Mouse (Mus musculus): ENCODE data around the gene Gm1123. TPM values are rescaled to one million over a fixed set of nuclear protein-coding genes. Genes with fewer than 3 reads are reported as not detected.
A peak's percentile ranks its signal among the peaks of the same experiment; 100 is the strongest.

The Gm1123 gene
- polyA plus RNA-seq, 1 experiment from 2014 or later: not detected

GRCm38 (mm10) chr9:98963661-98964060 is 71.9 kb downstream of the Gm1123 start:
- no peak overlapping the region for H3K4me2 ChIP-seq
- no peak overlapping the region for H3K27ac ChIP-seq
- no peaks in the 10 kb centered on the region for H3K36me3 ChIP-seq (replicated peaks)
- no peak overlapping the region for H3K9ac ChIP-seq
- H3K4me3 ChIP-seq (replicated peaks): no peak overlapping the region
- H3K9me3 ChIP-seq: no peaks in the 10 kb centered on the region
- H3K4me1 ChIP-seq: peaks cover 5% of the 10 kb centered on the region; the same call in 1 of the 2 replicates
- no peak for ATAC-seq (ENCODE audit: low FRiP score)
- peaks cover 96% of the 10 kb centered on the region for H3K27me3 ChIP-seq
- WGBS: 3% methylated on average over 18 of the region's 18 CpGs

DNA sequence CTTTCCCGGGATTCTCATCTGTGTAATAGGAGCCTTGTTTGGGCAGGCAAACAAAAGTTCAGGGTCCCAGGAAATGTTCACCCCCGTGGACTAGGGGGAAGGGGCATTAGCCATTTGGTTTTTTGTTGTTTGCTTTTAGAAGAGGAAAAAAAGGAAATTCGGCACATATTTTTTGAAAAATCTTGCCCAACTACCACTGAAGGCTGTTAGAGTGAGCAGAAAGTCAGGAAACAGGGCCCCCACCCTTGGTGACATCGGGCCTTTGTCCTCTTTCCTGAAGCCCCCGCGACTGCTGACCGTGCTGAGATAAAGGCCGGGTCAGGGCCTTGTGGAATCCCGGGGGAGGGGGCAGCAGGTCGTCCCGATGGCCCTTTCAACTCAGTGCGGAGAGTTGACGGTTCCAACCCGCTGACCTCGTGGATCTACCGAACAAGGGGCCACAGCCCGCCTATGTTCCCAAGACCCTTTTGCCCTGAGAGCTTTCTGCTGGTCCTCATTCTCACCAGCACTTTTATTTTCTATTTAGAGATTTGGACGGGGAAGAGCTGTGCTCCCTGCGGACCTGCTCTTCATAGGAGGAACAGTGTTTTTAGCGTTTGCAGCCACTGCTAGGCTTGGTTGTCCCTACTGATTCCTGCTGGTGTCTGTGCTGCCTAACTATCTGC is 72.9 kb downstream of the Gm1123 start:
- no peak overlapping the region for H3K4me3 ChIP-seq (replicated peaks)
- no peak for ATAC-seq (ENCODE audit: low FRiP score)
- H3K27ac ChIP-seq: no peak overlapping the region

DNA sequence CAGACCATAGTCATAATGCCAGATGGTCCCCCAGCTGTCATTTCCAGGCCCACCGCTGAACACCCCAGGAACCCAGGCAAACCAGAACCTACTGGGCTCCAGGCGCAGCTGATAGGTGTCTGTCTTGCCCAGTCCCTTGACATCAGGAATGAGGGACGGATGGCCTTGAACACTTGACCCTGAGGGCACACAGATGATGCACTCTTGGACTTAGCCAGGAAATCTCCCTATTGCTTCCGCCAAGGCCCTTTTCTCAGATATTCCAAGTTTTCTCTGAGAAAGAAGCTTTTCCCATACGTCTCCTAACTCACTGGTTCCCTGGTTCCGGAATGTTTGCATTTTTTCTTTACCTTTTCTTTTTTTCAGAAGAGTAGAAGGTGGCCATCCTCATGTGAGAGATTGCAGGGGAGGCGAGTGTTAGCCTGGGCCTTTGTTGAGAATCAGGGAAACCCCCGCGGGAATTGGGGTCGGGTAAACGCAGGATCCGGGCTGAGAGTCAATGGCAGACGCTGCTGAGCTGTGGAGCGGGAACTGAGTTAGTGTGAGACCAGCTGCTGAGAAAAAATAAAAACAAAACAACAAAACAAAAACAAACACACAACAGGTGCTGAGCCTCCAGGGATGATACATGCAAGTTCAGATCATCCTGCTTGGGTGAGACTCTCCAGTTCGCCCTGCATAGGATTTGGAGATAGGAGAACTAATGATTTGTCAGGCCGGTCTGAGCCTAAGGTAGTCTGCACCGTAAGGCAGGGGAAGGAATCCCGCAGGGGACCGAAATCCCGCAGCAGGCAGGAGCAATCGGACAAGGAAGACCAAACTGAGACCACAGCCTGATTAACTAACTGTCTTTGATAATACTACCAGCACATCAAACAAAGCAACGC is 73.7 kb downstream of the Gm1123 start:
- no peak for ATAC-seq (ENCODE audit: low FRiP score)
- H3K4me1 ChIP-seq: peaks cover 9% of the 10 kb centered on the region
- H3K4me3 ChIP-seq (replicated peaks): no peak overlapping the region
- H3K36me3 ChIP-seq (replicated peaks): no peaks in the 10 kb centered on the region
- H3K27ac ChIP-seq: no peak overlapping the region
- H3K9me3 ChIP-seq: no peaks in the 10 kb centered on the region
- H3K27me3 ChIP-seq: peaks cover 93% of the 10 kb centered on the region
- no peak overlapping the region for H3K9ac ChIP-seq
- H3K4me2 ChIP-seq: no peak overlapping the region
- WGBS: 3% methylated on average over 22 of the region's 22 CpGs

More for the DNA sequence above, 72.9 kb downstream of the Gm1123 start:
- WGBS: 0% methylated on average over 20 of the region's 20 CpGs
- Histone ChIP-seq H3K4me1 (peaks cover 5% of the 10 kb centered on the region; the same call in 1 of the 2 replicates), H3K36me3 (replicated peaks) (no peaks in the 10 kb centered on the region), H3K9ac (no peak overlapping the region), H3K9me3 (no peaks in the 10 kb centered on the region), H3K27me3 (peaks cover 93% of the 10 kb centered on the region), H3K4me2 (no peak overlapping the region)

DNA sequence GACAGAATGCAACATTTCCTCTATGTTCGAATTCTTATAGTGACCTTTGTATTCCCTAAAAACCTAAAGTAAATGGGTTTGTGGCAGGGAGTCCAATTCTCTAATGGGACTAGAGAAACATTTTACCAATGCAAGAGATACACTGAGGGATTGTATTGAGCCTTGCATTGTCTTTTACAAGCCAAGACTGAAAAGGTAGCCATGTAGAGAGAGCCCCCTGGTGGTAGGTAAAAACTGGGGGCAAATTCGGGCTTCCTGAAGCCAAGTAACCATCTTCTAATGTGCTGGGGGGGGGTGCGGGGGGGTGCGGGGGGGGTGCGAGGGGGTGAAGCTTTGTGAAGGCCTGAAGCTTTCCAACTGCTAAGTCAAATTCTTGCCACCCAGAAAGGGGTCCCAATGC is 75.2 kb downstream of the Gm1123 start:
- 22% methylated on average over 5 of the region's 5 CpGs for WGBS
- H3K4me3 ChIP-seq (replicated peaks): no peak overlapping the region

GRCm38 (mm10) chr9:98959851-98960250 is 75.7 kb downstream of the Gm1123 start:
- no peak overlapping the region for H3K4me3 ChIP-seq (replicated peaks)
- no peak overlapping the region for H3K4me2 ChIP-seq
- peaks cover 29% of the 10 kb centered on the region for H3K4me1 ChIP-seq
- H3K9ac ChIP-seq: no peak overlapping the region
- H3K9me3 ChIP-seq: no peaks in the 10 kb centered on the region
- no peaks in the 10 kb centered on the region for H3K36me3 ChIP-seq (replicated peaks)
- peaks cover 94% of the 10 kb centered on the region for H3K27me3 ChIP-seq
- no peak for ATAC-seq (ENCODE audit: low FRiP score)
- WGBS: 26% methylated on average over 3 of the region's 3 CpGs
- no peak overlapping the region for H3K27ac ChIP-seq

More for the DNA sequence above, 75.2 kb downstream of the Gm1123 start:
- no peak for ATAC-seq (ENCODE audit: low FRiP score)
- Histone ChIP-seq H3K36me3 (replicated peaks) (no peaks in the 10 kb centered on the region), H3K27ac (no peak overlapping the region), H3K4me1 (peaks cover 24% of the 10 kb centered on the region), H3K9me3 (no peaks in the 10 kb centered on the region), H3K9ac (no peak overlapping the region), H3K4me2 (no peak overlapping the region), H3K27me3 (peaks cover 94% of the 10 kb centered on the region)

- H3K4me2 ChIP-seq: no peak overlapping the region
- no peak overlapping the region for H3K27ac ChIP-seq
- no peaks in the 10 kb centered on the region for H3K36me3 ChIP-seq (replicated peaks)
- no peak overlapping the region for H3K9ac ChIP-seq
- H3K4me1 ChIP-seq: peaks cover 33% of the 10 kb centered on the region
- H3K4me3 ChIP-seq (replicated peaks): no peak overlapping the region
- WGBS: 6% methylated on average over 6 of the region's 6 CpGs
- peaks cover 94% of the 10 kb centered on the region for H3K27me3 ChIP-seq
- ATAC-seq (ENCODE audit: low FRiP score): no peak
- H3K9me3 ChIP-seq: no peaks in the 10 kb centered on the region
These were observed 76.9 kb downstream of the Gm1123 start for GRCm38 (mm10) chr9:98958628-98959027.

DNA sequence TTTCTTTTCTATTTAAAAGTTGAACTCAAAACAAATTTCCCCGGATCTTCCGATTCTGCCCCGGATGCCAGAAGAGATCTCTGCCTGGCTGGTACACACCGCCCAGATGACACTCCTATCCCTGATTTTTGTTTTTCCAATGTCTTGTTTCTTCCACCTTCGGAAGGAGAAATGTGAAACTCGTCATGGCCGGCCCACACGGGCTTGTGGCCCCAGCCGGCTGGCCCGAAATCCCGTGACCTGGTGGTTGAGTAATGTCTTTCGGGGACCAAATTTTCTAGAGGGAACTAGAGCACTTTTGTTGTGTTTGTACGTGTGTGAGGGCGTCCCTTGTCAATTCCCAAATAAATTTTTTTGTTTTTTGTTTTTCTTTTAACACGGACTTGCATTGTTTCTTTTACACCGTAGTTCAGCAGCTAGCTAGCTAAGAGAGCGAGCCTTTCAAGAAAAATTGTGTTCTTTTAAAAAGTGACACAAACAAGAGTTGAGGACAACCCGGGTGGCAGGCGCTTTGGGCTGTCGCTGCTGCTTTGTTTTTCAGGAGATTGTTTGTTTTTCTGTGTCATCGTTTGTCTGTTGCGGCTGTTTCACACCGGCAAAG is 77.7 kb downstream of the Gm1123 start:
- H3K9me3 ChIP-seq: no peaks in the 10 kb centered on the region
- peak overlapping the region; percentile 8; the same call in 1 of the 2 replicates for H3K4me3 ChIP-seq (replicated peaks)
- H3K9ac ChIP-seq: no peak overlapping the region
- no peaks in the 10 kb centered on the region for H3K36me3 ChIP-seq (replicated peaks)
- H3K4me1 ChIP-seq: peaks cover 31% of the 10 kb centered on the region
- no peak for ATAC-seq (ENCODE audit: low FRiP score)
- 0 out of 2 replicates have a peak overlapping the region, but pooled peaks have one; percentile 15 for H3K4me2 ChIP-seq
- H3K27me3 ChIP-seq: peaks cover 94% of the 10 kb centered on the region
- H3K27ac ChIP-seq: no peak overlapping the region
- under 1% methylated on average over 23 of the region's 23 CpGs for WGBS

Other genes with a start within 250 kb of the Gm1123 start
- gene Prr23a1, start 193.2 kb downstream of the Gm1123 start, polyA plus RNA-seq (2016; fragmentation: Nextera tagmentation; extraction: Ambion mirVana): 0.22 TPM in 1 of 2 replicates, not detected in the other
- gene Prr23a2, start 179.2 kb downstream of the Gm1123 start, polyA plus RNA-seq (2016; fragmentation: Nextera tagmentation; extraction: Ambion mirVana): not detected in 2 replicates
- not detected in 2 replicates for gene Prr23a3, start 170.9 kb downstream of the Gm1123 start, polyA plus RNA-seq (2016; fragmentation: Nextera tagmentation; extraction: Ambion mirVana)
- not detected in 2 replicates for gene 7420426K07Rik, start 132.6 kb downstream of the Gm1123 start, polyA plus RNA-seq (2016; fragmentation: Nextera tagmentation; extraction: Ambion mirVana)
- gene Foxl2, start 80.4 kb downstream of the Gm1123 start, polyA plus RNA-seq (2016; fragmentation: Nextera tagmentation; extraction: Ambion mirVana): 1.5 and 2.2 TPM in 2 replicates
- gene Faim, start 49.3 kb downstream of the Gm1123 start, polyA plus RNA-seq (2016; fragmentation: Nextera tagmentation; extraction: Ambion mirVana): 85.7 and 87.5 TPM in 2 replicates
- gene Pik3cb, start 104.9 kb upstream of the Gm1123 start, polyA plus RNA-seq (2016; fragmentation: Nextera tagmentation; extraction: Ambion mirVana): 3.5 and 3.7 TPM in 2 replicates
- not detected in 2 replicates for gene Faiml, start 201.5 kb upstream of the Gm1123 start, polyA plus RNA-seq (2016; fragmentation: Nextera tagmentation; extraction: Ambion mirVana)
- gene Cep70, start 207.7 kb upstream of the Gm1123 start, polyA plus RNA-seq (2016; fragmentation: Nextera tagmentation; extraction: Ambion mirVana): 64.1 and 68.2 TPM in 2 replicates